Mouse (Mus musculus) heart, embryonic 11.5 days (tissue): ENCODE measurements around the gene Mrpl23. TPM values are rescaled to one million over a fixed set of nuclear protein-coding genes. Genes with fewer than 3 reads are reported as not detected.

Source experiments
- ATAC-seq: fragments of 200-750 bp; cut with Nextera tagmentation; replicated peaks from 2 replicates; pipeline ENCODE4 v1.8.0; 2017; ENCODE audit warnings: moderate library complexity; ENCODE audit not compliant: insufficient number of reproducible peaks, low FRiP score, low TSS enrichment
- H3K27ac ChIP-seq: fragments of 300-500 bp; sonication (generic); 2 replicates; pipeline ENCODE4 v1.5.1; 2014; ENCODE audit warnings: mild to moderate bottlenecking, low read depth, low read length
- H3K27me3 ChIP-seq: fragments of 300-500 bp; sonication (generic); 2 replicates; pipeline ENCODE4 v1.6.1; 2014; ENCODE audit warnings: mild to moderate bottlenecking, low read length, mixed read lengths; ENCODE audit not compliant: control insufficient read depth, insufficient read depth
- H3K36me3 ChIP-seq: fragments of 300-500 bp; sonication (generic); 2 replicates; pipeline ENCODE4 v1.6.1; 2014; ENCODE audit warnings: mild to moderate bottlenecking, low read length, moderate library complexity, mixed read lengths; ENCODE audit not compliant: control insufficient read depth, insufficient read depth
- H3K4me1 ChIP-seq: fragments of 300-500 bp; sonication (generic); 2 replicates; pipeline ENCODE4 v1.6.1; 2014; ENCODE audit warnings: low read length; ENCODE audit not compliant: control insufficient read depth, insufficient read depth
- H3K4me2 ChIP-seq: fragments of 300-500 bp; sonication (generic); 2 replicates; pipeline ENCODE4 v1.6.1; 2014; ENCODE audit warnings: mild to moderate bottlenecking, moderate library complexity
- H3K4me3 ChIP-seq: fragments of 300-500 bp; sonication (generic); 2 replicates; pipeline ENCODE4 v1.5.1; 2014; ENCODE audit warnings: low read depth, low read length
- H3K9ac ChIP-seq: fragments of 300-500 bp; sonication (generic); 2 replicates; pipeline ENCODE4 v1.6.1; 2014; ENCODE audit warnings: mild to moderate bottlenecking, low read depth, low read length, moderate library complexity
- H3K9me3 ChIP-seq: fragments of 300-500 bp; sonication (generic); replicated peaks from 2 replicates; pipeline ENCODE4 v1.6.1; 2016; ENCODE audit warnings: low read length; ENCODE audit not compliant: control insufficient read depth
- WGBS: fragments of 180-500 bp; shearing (Covaris S2); extraction: QIAGEN DNeasy Blood & Tissue Kit; methylation state at CpG from one replicate; pipeline ENCODE4 v1.1.7; 2014; ENCODE audit not compliant: insufficient replicate concordance; 5-methylcytosine and 5-hydroxymethylcytosine counted together
- polyA plus RNA-seq: library from polyadenylated mRNA; unstranded; fragments of >200 nt; fragmentation: Nextera tagmentation; extraction: Ambion mirVana; gene quantifications from 2 replicates; pipeline ENCODE4 v1.2.1, GENCODE M21; 2014

Mrpl23 gene
- polyA plus RNA-seq, 1 experiment from 2014 or later = 15.4 TPM

- no peak overlapping the region for H3K4me3 ChIP-seq
- WGBS = 16% methylated on average over 12 of the region's 12 CpGs
- peak overlapping the region; percentile 76 for H3K27ac ChIP-seq
- no peaks in the 10 kb centered on the region for H3K27me3 ChIP-seq
- no peak for ATAC-seq
- no peak overlapping the region for H3K4me2 ChIP-seq
- H3K9me3 ChIP-seq = no peaks in the 10 kb centered on the region
- H3K36me3 ChIP-seq = no peaks in the 10 kb centered on the region
- peaks cover 29% of the 10 kb centered on the region for H3K4me1 ChIP-seq
- peak overlapping the region; percentile 47 for H3K9ac ChIP-seq
Observed at GRCm38 (mm10) chr7:142510021-142510777, 22.3 kb upstream of the Mrpl23 start.

GRCm38 (mm10) chr7:142514048-142514447 is 18.4 kb upstream of the Mrpl23 start:
- no peaks in the 10 kb centered on the region for H3K27me3 ChIP-seq
- 82% methylated on average over 4 of the region's 4 CpGs for WGBS
- H3K4me1 ChIP-seq = peaks cover 42% of the 10 kb centered on the region
- H3K36me3 ChIP-seq = no peaks in the 10 kb centered on the region
- no peaks in the 10 kb centered on the region for H3K9me3 ChIP-seq
- H3K4me2 ChIP-seq = no peak overlapping the region
- ATAC-seq = no peak
- H3K4me3 ChIP-seq = no peak overlapping the region
- no peak overlapping the region for H3K27ac ChIP-seq
- 0 out of 2 replicates have a peak overlapping the region, but pooled peaks have one; percentile 4 for H3K9ac ChIP-seq

- Histone ChIP-seq H3K9ac (peak overlapping the region; percentile 67), H3K36me3 (no peaks in the 10 kb centered on the region), H3K4me2 (peak overlapping the region; percentile 34), H3K4me3 (no peak overlapping the region), H3K27me3 (no peaks in the 10 kb centered on the region), H3K27ac (peak overlapping the region; percentile 78), H3K9me3 (no peaks in the 10 kb centered on the region), H3K4me1 (peaks cover 33% of the 10 kb centered on the region)
- ATAC-seq = peak; percentile 52; the same call in 1 of the 2 replicates
- WGBS = 42% methylated on average over 21 of the region's 21 CpGs
Observed at GRCm38 (mm10) chr7:142516221-142516978, 16.1 kb upstream of the Mrpl23 start.

- ATAC-seq = no peak
- H3K27me3 ChIP-seq = no peaks in the 10 kb centered on the region
- peaks cover 38% of the 10 kb centered on the region for H3K4me1 ChIP-seq
- H3K9me3 ChIP-seq = no peaks in the 10 kb centered on the region
- H3K4me3 ChIP-seq = no peak overlapping the region
- peak overlapping the region; percentile 12; the same call in 1 of the 2 replicates for H3K27ac ChIP-seq
- 15% methylated on average over 3 of the region's 3 CpGs for WGBS
- H3K36me3 ChIP-seq = no peaks in the 10 kb centered on the region
- no peak overlapping the region for H3K4me2 ChIP-seq
- no peak overlapping the region for H3K9ac ChIP-seq
Observed at GRCm38 (mm10) chr7:142517531-142517930, 15.0 kb upstream of the Mrpl23 start.

GRCm38 (mm10) chr7:142520331-142520730 is 12.2 kb upstream of the Mrpl23 start:
- no peak for ATAC-seq
- Histone ChIP-seq H3K4me2 (no peak overlapping the region), H3K4me3 (no peak overlapping the region), H3K9ac (no peak overlapping the region), H3K36me3 (no peaks in the 10 kb centered on the region), H3K9me3 (no peaks in the 10 kb centered on the region), H3K4me1 (peaks cover 61% of the 10 kb centered on the region), H3K27me3 (no peaks in the 10 kb centered on the region), H3K27ac (peak overlapping the region; percentile 35; the same call in 1 of the 2 replicates)
- 82% methylated on average over 4 of the region's 4 CpGs for WGBS

GRCm38 (mm10) chr7:142522352-142522751 is 10.1 kb upstream of the Mrpl23 start:
- ATAC-seq = no peak
- Histone ChIP-seq H3K4me3 (no peak overlapping the region), H3K9me3 (no peaks in the 10 kb centered on the region), H3K4me2 (no peak overlapping the region), H3K27ac (peak overlapping the region; percentile 93), H3K36me3 (no peaks in the 10 kb centered on the region), H3K9ac (no peak overlapping the region), H3K4me1 (peaks cover 54% of the 10 kb centered on the region), H3K27me3 (no peaks in the 10 kb centered on the region)
- WGBS = 23% methylated on average over 4 of the region's 4 CpGs

GRCm38 (mm10) chr7:142523200-142523990 is 9.1 kb upstream of the Mrpl23 start:
- peak overlapping the region; percentile 28 for H3K9ac ChIP-seq
- peak overlapping the region; percentile 14; the same call in 1 of the 2 replicates for H3K4me2 ChIP-seq
- peaks cover 47% of the 10 kb centered on the region for H3K4me1 ChIP-seq
- ATAC-seq = no peak
- WGBS = 25% methylated on average over 17 of the region's 17 CpGs
- H3K36me3 ChIP-seq = no peaks in the 10 kb centered on the region
- H3K27me3 ChIP-seq = no peaks in the 10 kb centered on the region
- H3K4me3 ChIP-seq = no peak overlapping the region
- peak overlapping the region; percentile 93 for H3K27ac ChIP-seq
- H3K9me3 ChIP-seq = no peaks in the 10 kb centered on the region
